8 mouse cellular contexts compared by ENCODE assay signal in genomic region chr6:88873965-88874867, GRCm38 (mm10). TPM values are rescaled to one million over a fixed set of nuclear protein-coding genes. Genes with fewer than 3 reads are reported as not detected.
DNase-seq lines count a peak whose midpoint lies in the region; ATAC-seq and TF ChIP-seq lines count a peak whose summit lies in the region.

No protein-coding gene starts in this region.

- peak overlapping the region; percentile 76 for H3K9ac ChIP-seq in heart, embryonic 11.5 days (ENCODE audit: low read depth, low read length)
- peak overlapping the region; percentile 96 for H3K9ac ChIP-seq in hindbrain, embryonic 15.5 days
- no peak overlapping the region for H3K9ac ChIP-seq in lung, postnatal 0 days (replicated peaks; ENCODE audit: low read depth)

- peak overlapping the region; percentile 72 for H3K4me3 ChIP-seq in heart, embryonic 11.5 days (ENCODE audit: low read depth, low read length)
- H3K4me3 ChIP-seq in hindbrain, embryonic 15.5 days, result peak overlapping the region; percentile 88
- peak overlapping the region; percentile 55 for H3K4me3 ChIP-seq in lung, postnatal 0 days (ENCODE audit: low read depth, low read length)

- peaks cover 5% of the 10 kb centered on the region; the same call in 1 of the 2 replicates for H3K4me1 ChIP-seq in heart, embryonic 11.5 days (ENCODE audit: control insufficient read depth, insufficient read depth, low read length)
- peaks cover 49% of the 10 kb centered on the region for H3K4me1 ChIP-seq in hindbrain, embryonic 15.5 days (replicated peaks)
- no peaks in the 10 kb centered on the region for H3K4me1 ChIP-seq in lung, postnatal 0 days (ENCODE audit: insufficient read depth, low read depth, low read length)

- peak overlapping the region; percentile 99 for H3K4me2 ChIP-seq in heart, embryonic 11.5 days
- H3K4me2 ChIP-seq in hindbrain, embryonic 15.5 days, result peak overlapping the region; percentile 87
- H3K4me2 ChIP-seq in lung, postnatal 0 days (replicated peaks; ENCODE audit: low read depth, low read length), result peak overlapping the region; percentile 95

- no peaks in the 10 kb centered on the region for H3K36me3 ChIP-seq in heart, embryonic 11.5 days (ENCODE audit: control insufficient read depth, insufficient read depth, low read length)
- no peaks in the 10 kb centered on the region for H3K36me3 ChIP-seq in hindbrain, embryonic 15.5 days
- H3K36me3 ChIP-seq in lung, postnatal 0 days (ENCODE audit: insufficient read depth, low read length), result no peaks in the 10 kb centered on the region

- in situ Hi-C loops in Patski (cut with MboI; ENCODE audit: low pct_unique_long_range_greater_than_20kb), result loop anchor here (25.0 kb wide), 1 partner anchor 687 kb away; the partner anchor contains the start of gene Gata2

- H3K27me3 ChIP-seq in heart, embryonic 11.5 days (ENCODE audit: control insufficient read depth, insufficient read depth, low read length), result peaks cover 28% of the 10 kb centered on the region
- no peaks in the 10 kb centered on the region for H3K27me3 ChIP-seq in Patski
- no peaks in the 10 kb centered on the region for H3K27me3 ChIP-seq in hindbrain, embryonic 15.5 days
- 0 out of 2 replicates have a peak, but pooled peaks cover 7% of the 10 kb centered on the region for H3K27me3 ChIP-seq in lung, postnatal 0 days (replicated peaks; ENCODE audit: insufficient read depth, low read length)

- DNase-seq in heart, adult 8-10 months (ENCODE audit: low spot score), result no peak
- no peak for DNase-seq in Patski (ENCODE audit: low read depth, low spot score)
- DNase-seq in embryo, embryonic 9.5 days (ENCODE audit: extremely low spot score), result peak; percentile 38
- peak; percentile 30 for DNase-seq in lung, postnatal 0 days (ENCODE audit: low spot score)
- DNase-seq in right cerebral cortex, postnatal 4 days, result peak; percentile 58

- whole genome bisulfite sequencing in heart, embryonic 11.5 days (ENCODE audit: insufficient replicate concordance), result 3% methylated on average over 74 of the region's 74 CpGs
- 2% methylated on average over 57 of the region's 74 CpGs for WGBS in hindbrain, embryonic 15.5 days
- WGBS in lung, postnatal 0 days, result 2% methylated on average over 61 of the region's 74 CpGs

- H3K9me3 ChIP-seq in heart, embryonic 11.5 days (replicated peaks; ENCODE audit: control insufficient read depth, low read length), result no peaks in the 10 kb centered on the region; the same call in 1 of the 2 replicates
- H3K9me3 ChIP-seq in hindbrain, embryonic 15.5 days, result no peaks in the 10 kb centered on the region
- H3K9me3 ChIP-seq in lung, postnatal 0 days (ENCODE audit: low read length), result no peaks in the 10 kb centered on the region

- H3K27ac ChIP-seq in heart, embryonic 11.5 days (ENCODE audit: low read depth, low read length), result no peak overlapping the region
- H3K27ac ChIP-seq in hindbrain, embryonic 15.5 days (replicated peaks), result peak overlapping the region; percentile 97
- no peak overlapping the region for H3K27ac ChIP-seq in lung, postnatal 0 days (ENCODE audit: low read length)

- POLR2A ChIA-PET in Patski (lab: Charles Lee), result no interaction called here

- TF ChIP-seq CTCF in Patski (IDR thresholded peaks at IDR 0.05), result no peak
- no peak for TF ChIP-seq CTCF in lung, postnatal 0 days (IDR thresholded peaks at IDR 0.05)

- 0 out of 2 replicates have a peak, but pooled peaks have one; percentile 4 for ATAC-seq in heart, embryonic 11.5 days (replicated peaks; ENCODE audit: insufficient number of reproducible peaks, low FRiP score, low TSS enrichment)
- ATAC-seq in Patski, result peak; percentile 11
- peak; percentile 65 for ATAC-seq in hindbrain, embryonic 15.5 days (ENCODE audit: low FRiP score, low read depth)
- peak; percentile 67 for ATAC-seq in lung, postnatal 0 days
- no peak for ATAC-seq in CD4-positive, CD25-positive, alpha-beta regulatory T cell, adult 4 months

- no peak for TF ChIP-seq EP300 in lung, postnatal 0 days (IDR thresholded peaks at IDR 0.05)

- CTCF ChIA-PET in Patski (lab: Charles Lee), result no interaction called here

RNA-seq across cellular contexts. Expression of gene Podxl2, which starts 0.6 kb away (rescaled TPM):
- polyA plus RNA-seq in heart, embryonic 11.5 days (2014; fragmentation: Nextera tagmentation; extraction: Ambion mirVana), result 26.4 and 27.2 TPM in 2 replicates
- total RNA-seq in heart, adult 8-10 months (2022), result 10 to 100 TPM; 13.7 to 14.8 (median 14.2) TPM
- 41.5 TPM for polyA plus RNA-seq in Patski (2021)
- polyA plus RNA-seq in hindbrain, embryonic 15.5 days (2015; fragmentation: Nextera tagmentation; extraction: Ambion mirVana), result 584 and 747 TPM in 2 replicates
- polyA plus RNA-seq in lung, postnatal 0 days (2015; fragmentation: Nextera tagmentation; extraction: Ambion mirVana), result 19.1 and 25.2 TPM in 2 replicates
- polyA plus RNA-seq in CD4-positive, CD25-positive, alpha-beta regulatory T cell, adult 4 months (2017; shearing (Covaris generic)), result under 1 TPM in 1 of 2 experiments, not detected in 1; 0.32 TPM

RNA-seq across cellular contexts. Expression of gene Mcm2, which starts 24.4 kb away (rescaled TPM):
- polyA plus RNA-seq in heart, embryonic 11.5 days (2014; fragmentation: Nextera tagmentation; extraction: Ambion mirVana), result 119 and 138 TPM in 2 replicates
- 1 to 10 TPM; 4.7 to 6.7 (median 5.6) TPM for total RNA-seq in heart, adult 8-10 months (2022)
- 61.8 TPM for polyA plus RNA-seq in Patski (2021)
- 34.0 and 36.2 TPM in 2 replicates for polyA plus RNA-seq in hindbrain, embryonic 15.5 days (2015; fragmentation: Nextera tagmentation; extraction: Ambion mirVana)
- 14.5 and 15.3 TPM in 2 replicates for polyA plus RNA-seq in lung, postnatal 0 days (2015; fragmentation: Nextera tagmentation; extraction: Ambion mirVana)
- 10 to 100 TPM; 19.8 to 34.7 TPM for polyA plus RNA-seq in CD4-positive, CD25-positive, alpha-beta regulatory T cell, adult 4 months (2017; shearing (Covaris generic))

RNA-seq across cellular contexts. Expression of gene Tpra1, which starts 27.8 kb away (rescaled TPM):
- 40.1 and 41.8 TPM in 2 replicates for polyA plus RNA-seq in heart, embryonic 11.5 days (2014; fragmentation: Nextera tagmentation; extraction: Ambion mirVana)
- total RNA-seq in heart, adult 8-10 months (2022), result 10 to 100 TPM; 29.0 to 36.3 (median 32.2) TPM
- 64.5 TPM for polyA plus RNA-seq in Patski (2021)
- polyA plus RNA-seq in hindbrain, embryonic 15.5 days (2015; fragmentation: Nextera tagmentation; extraction: Ambion mirVana), result 81.7 and 94.2 TPM in 2 replicates
- 72.0 and 78.8 TPM in 2 replicates for polyA plus RNA-seq in lung, postnatal 0 days (2015; fragmentation: Nextera tagmentation; extraction: Ambion mirVana)
- polyA plus RNA-seq in CD4-positive, CD25-positive, alpha-beta regulatory T cell, adult 4 months (2017; shearing (Covaris generic)), result 10 to 100 TPM; 54.7 to 74.1 TPM

RNA-seq across cellular contexts. Expression of gene Abtb1, which starts 32.4 kb away (rescaled TPM):
- 16.0 and 18.2 TPM in 2 replicates for polyA plus RNA-seq in heart, embryonic 11.5 days (2014; fragmentation: Nextera tagmentation; extraction: Ambion mirVana)
- 10 to 100 TPM; 18.8 to 27.6 (median 23.8) TPM for total RNA-seq in heart, adult 8-10 months (2022)
- 35.8 TPM for polyA plus RNA-seq in Patski (2021)
- 38.2 and 40.3 TPM in 2 replicates for polyA plus RNA-seq in hindbrain, embryonic 15.5 days (2015; fragmentation: Nextera tagmentation; extraction: Ambion mirVana)
- 59.5 and 70.3 TPM in 2 replicates for polyA plus RNA-seq in lung, postnatal 0 days (2015; fragmentation: Nextera tagmentation; extraction: Ambion mirVana)
- polyA plus RNA-seq in CD4-positive, CD25-positive, alpha-beta regulatory T cell, adult 4 months (2017; shearing (Covaris generic)), result 100 to 1,000 TPM in 1 of 2 experiments, 10 to 100 TPM in 1; 71.0 to 112 TPM

Comparison
In these comparisons a context has a peak if more than half of its experiments do, and no peak if none do; other contexts are left out.
1. DNase-seq: peak in embryo, embryonic 9.5 days (single experiment), lung, postnatal 0 days (single experiment) and right cerebral cortex, postnatal 4 days (single experiment); none in heart, adult 8-10 months (single experiment) and Patski (single experiment).
2. RNA of gene Podxl2, which starts 0.6 kb away (polyA plus RNA-seq): 584 to 747 TPM in hindbrain, embryonic 15.5 days; 41.5 TPM in Patski (single experiment), 26.4 to 27.2 TPM in heart, embryonic 11.5 days, 19.1 to 25.2 TPM in lung, postnatal 0 days and 0.32 TPM in CD4-positive, CD25-positive, alpha-beta regulatory T cell, adult 4 months; every median in the first group is over 10 times any median in the second.
3. Peak in every context shown above with its lines, with median percentiles within 50 percentile points of each other: H3K4me2 ChIP-seq and H3K4me3 ChIP-seq.